Mouse (Mus musculus): ENCODE measurements around the gene BC049730. TPM values are rescaled to one million over a fixed set of nuclear protein-coding genes. Genes with fewer than 3 reads are reported as not detected.
"Not testable (repeated sequence)": the region's sequence is repeated elsewhere in the genome, so short reads cannot be mapped to it uniquely, and the experiment has no call there.

The BC049730 gene
- not detected in 2 replicates for polyA plus RNA-seq (2015; fragmentation: Nextera tagmentation; extraction: Ambion mirVana)

GRCm38 (mm10) chr7:24708832-24709292 is at the start of gene BC049730:
TSS of gene BC049730 (plus strand) at chr7:24709242.
- DNase-seq (ENCODE audit: low spot score), result no peak

GRCm38 (mm10) chr7:24659737-24660357 is 49.2 kb upstream of the BC049730 start:
- DNase-seq (ENCODE audit: low spot score), result no peak

- DNase-seq (ENCODE audit: low spot score), result peak; percentile 72
Observed at GRCm38 (mm10) chr7:24661118-24661904, 47.7 kb upstream of the BC049730 start.

GRCm38 (mm10) chr7:24662575-24662974 is 46.5 kb upstream of the BC049730 start:
- peak; percentile 95 for DNase-seq (ENCODE audit: low spot score)

- no peak for DNase-seq (ENCODE audit: low spot score)
Observed at GRCm38 (mm10) chr7:24664301-24664700, 44.7 kb upstream of the BC049730 start.

GRCm38 (mm10) chr7:24664959-24665358 is 44.1 kb upstream of the BC049730 start:
- no peak for DNase-seq (ENCODE audit: low spot score)

GRCm38 (mm10) chr7:24671944-24672439 is 37.0 kb upstream of the BC049730 start:
- DNase-seq (ENCODE audit: low spot score), result no peak

- DNase-seq (ENCODE audit: low spot score), result no peak
Observed at GRCm38 (mm10) chr7:24676575-24676974, 32.5 kb upstream of the BC049730 start, which contains the start of gene Tex101. TSS of gene Tex101 (minus strand) at chr7:24676675.

- peak; percentile 26 for DNase-seq (ENCODE audit: low spot score)
Observed at GRCm38 (mm10) chr7:24684121-24684520, 24.9 kb upstream of the BC049730 start.

- not testable (repeated sequence) for DNase-seq (ENCODE audit: low spot score)
Observed at GRCm38 (mm10) chr7:24687519-24687918, 21.5 kb upstream of the BC049730 start.

GRCm38 (mm10) chr7:24692693-24693092 is 16.3 kb upstream of the BC049730 start:
- DNase-seq (ENCODE audit: low spot score), result not testable (repeated sequence)

- DNase-seq (ENCODE audit: low spot score), result not testable (repeated sequence)
Observed at GRCm38 (mm10) chr7:24697891-24698290, 11.2 kb upstream of the BC049730 start.

- DNase-seq (ENCODE audit: low spot score), result not testable (repeated sequence)
Observed at GRCm38 (mm10) chr7:24702841-24703240, 6.2 kb upstream of the BC049730 start.

GRCm38 (mm10) chr7:24715039-24715438 is 6.0 kb downstream of the BC049730 start:
- no peak for DNase-seq (ENCODE audit: low spot score)

- not testable (repeated sequence) for DNase-seq (ENCODE audit: low spot score)
Observed at GRCm38 (mm10) chr7:24726808-24727207, 17.8 kb downstream of the BC049730 start, which contains the start of gene Gm4763. TSS of gene Gm4763 (minus strand) at chr7:24726908.

GRCm38 (mm10) chr7:24735970-24736670 is 27.1 kb downstream of the BC049730 start:
- peak; percentile 5 for DNase-seq (ENCODE audit: low spot score)

- no peak for DNase-seq (ENCODE audit: low spot score)
Observed at GRCm38 (mm10) chr7:24750695-24751094, 41.7 kb downstream of the BC049730 start.

GRCm38 (mm10) chr7:24751610-24752009 is 42.6 kb downstream of the BC049730 start:
- DNase-seq (ENCODE audit: low spot score), result no peak

GRCm38 (mm10) chr7:24753476-24753875 is 44.4 kb downstream of the BC049730 start:
- DNase-seq (ENCODE audit: low spot score), result no peak

GRCm38 (mm10) chr7:24758520-24758919 is 49.5 kb downstream of the BC049730 start:
- no peak for DNase-seq (ENCODE audit: low spot score)

GRCm38 (mm10) chr7:24760211-24760610 is 51.2 kb downstream of the BC049730 start, which contains the start of gene Cd177:
TSS of gene Cd177 (minus strand) at chr7:24760311.
- no peak for DNase-seq (ENCODE audit: low spot score)
